Mouse (Mus musculus) cerebellum, adult 18-20 months (tissue): ENCODE results near the gene Cyp4v3.
A peak's percentile ranks its signal among the peaks of the same experiment; 100 is the strongest.

Experiments used
- DNase-seq, 2 experiments: peaks; one replicate each; pipeline ENCODE4 v3.0.0; 2021

Cyp4v3 gene

DNA sequence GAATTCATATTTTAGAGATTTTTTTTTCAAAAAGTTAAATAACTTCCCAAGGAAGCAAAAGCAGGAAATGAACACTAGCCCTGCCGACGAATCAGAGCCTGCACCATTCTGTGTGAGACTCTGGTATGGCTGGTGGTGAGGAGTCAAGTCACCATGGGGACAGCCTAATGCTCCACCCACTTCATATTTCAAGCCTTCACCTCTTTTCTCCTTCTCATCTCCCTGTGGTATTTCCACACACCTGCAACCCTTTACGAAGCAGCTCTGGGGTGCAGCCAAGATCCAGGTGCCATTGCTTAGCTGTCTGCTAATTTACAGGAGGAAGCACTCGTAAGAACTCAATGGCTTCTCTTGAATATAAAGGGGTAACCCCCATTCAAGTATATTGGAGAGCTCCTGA is 22.0 kb downstream of the Cyp4v3 start:
- no peak for DNase-seq

DNA sequence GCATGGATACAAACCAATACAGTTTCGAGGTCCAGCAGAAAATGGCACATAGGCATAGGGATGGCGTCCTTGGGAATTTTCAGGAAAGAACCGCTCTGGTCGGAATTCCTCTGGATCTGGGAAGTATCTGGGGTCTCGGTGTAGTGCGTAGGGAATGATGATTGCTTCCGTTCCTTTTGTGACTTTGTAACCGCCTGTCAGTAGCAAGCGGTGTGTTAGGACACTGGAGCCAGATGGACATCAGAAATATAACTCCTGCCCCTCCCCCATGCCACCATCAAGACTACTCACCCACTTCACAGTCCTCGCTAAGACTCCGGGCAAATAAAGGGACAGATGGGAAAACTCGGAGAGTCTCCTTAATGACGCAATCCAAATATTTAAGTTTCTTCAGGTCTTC is 24.6 kb downstream of the Cyp4v3 start, which contains the start of gene Gm45753:
Gm45753 (minus strand) TSS at position 101 of the 400 bp plus-strand sequence.
- DNase-seq: no peak

DNA sequence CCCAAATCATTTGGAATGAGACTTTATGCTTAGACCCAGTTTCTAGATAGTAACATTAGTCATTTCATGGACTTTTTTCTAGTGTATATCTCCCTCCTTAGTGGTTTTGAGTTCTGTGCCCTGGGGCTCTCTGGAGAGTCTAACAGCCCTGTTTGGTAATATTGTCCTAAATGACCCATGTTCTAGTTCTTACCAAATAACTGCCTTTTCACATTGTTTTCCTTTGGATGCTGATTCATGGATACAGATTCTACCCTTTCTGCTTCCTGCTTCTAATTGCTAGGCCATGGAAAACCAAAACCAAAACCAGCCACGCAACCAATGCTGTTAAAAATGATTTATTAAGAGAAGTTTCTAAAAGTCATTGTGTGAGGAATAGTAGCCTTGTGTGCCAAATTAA is 27.5 kb downstream of the Cyp4v3 start:
- DNase-seq: no peak

DNA sequence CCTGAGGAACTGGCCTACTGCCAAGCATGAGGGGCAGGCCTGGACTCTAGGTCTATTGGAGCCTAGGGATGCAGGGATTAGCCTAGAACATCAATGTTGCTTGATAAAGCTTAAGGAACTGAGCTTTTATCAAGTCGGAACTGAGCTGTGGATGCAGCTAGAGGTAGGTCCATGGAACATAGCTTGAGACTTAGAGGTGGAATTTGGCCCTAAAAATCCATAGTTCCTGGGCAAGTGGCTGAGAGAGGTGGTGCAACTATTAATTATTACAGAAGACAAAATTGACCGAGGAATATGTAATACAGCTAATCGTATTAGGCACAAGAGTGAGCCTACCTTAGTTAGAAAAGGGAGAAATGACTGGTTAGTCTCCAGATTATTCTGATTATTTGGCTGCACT is 28.7 kb downstream of the Cyp4v3 start:
- no peak for DNase-seq

DNA sequence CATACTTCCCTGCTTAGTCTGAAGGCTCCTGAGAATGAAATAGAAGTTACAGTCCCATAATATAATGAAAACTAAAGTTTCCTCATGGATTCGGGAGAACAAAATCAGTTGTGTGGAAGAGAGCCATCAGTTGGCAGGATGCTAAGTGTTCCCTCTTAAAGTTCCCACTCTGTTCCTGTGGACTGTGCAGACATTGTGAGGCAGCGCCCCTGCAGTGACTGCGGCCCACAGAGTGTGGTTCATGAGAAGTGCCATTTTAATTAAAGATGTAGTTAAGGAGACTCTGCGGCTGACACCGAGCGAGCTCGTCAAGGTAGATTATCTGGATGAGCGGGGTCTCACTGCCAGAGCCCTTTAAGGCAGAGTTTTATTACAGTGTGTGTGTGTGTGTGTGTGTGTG is 30.6 kb downstream of the Cyp4v3 start:
- DNase-seq: no peak

DNA sequence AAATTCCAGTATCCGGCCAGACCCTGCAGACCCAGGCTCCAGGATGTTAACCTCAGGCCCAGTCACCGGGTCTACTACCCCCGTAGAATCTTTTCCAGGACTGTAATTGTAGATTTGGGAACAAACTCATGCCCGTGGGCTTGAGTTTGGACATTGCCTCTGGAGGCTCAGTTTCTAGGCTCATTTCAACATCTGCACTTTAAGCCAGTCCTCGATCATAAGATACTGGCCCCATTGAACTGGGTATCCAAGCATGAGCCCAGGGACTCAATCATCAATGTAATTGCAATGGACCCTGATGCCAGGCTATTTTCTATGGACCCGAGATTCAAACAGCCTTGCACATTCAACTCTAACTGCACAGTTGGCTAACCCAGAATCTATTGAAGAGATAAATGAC is 37.7 kb downstream of the Cyp4v3 start:
- DNase-seq: no peak

DNA sequence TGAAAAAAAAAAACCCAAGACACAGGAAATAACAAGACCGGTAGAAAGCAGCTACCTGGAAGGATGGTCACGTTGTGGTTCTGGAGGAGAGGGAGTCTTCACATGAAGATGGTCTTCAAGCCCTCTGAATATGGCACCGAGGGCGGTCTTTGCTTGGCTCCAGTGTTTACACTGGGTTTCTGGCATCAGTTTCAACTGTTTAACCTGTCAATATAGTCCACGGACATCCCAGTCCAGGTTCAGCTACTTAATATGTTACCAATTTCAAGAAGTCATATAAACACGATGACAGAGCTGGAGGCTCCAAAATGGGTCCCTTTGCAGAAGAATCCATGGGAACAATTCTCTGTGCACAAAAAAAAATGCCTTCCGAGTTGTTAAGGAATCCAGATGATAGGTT is 38.3 kb downstream of the Cyp4v3 start, which contains the start of gene Klkb1:
Klkb1 (minus strand) TSS at position 173 of the 400 bp plus-strand sequence.
- no peak for DNase-seq

DNA sequence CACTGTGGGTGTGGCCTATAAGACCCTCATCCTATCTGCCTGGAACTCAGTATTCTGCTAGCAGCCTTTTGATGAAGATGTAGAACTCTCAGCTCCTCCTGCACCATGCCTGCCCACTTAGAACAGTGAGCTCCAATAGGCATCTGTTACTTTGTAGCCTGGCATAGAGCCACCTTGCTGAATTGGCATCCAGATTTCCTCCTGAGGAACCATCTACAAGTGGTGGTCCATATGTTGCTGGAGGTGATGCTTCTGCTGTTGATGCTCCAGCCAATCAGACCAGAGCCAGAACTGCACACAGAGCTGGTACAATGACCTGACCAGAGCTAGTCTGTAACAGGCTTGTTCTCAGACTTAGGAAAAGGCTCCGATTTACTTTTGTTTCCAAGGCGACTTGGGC is 41.2 kb downstream of the Cyp4v3 start:
- peak; percentile 26 to 29 for DNase-seq

DNA sequence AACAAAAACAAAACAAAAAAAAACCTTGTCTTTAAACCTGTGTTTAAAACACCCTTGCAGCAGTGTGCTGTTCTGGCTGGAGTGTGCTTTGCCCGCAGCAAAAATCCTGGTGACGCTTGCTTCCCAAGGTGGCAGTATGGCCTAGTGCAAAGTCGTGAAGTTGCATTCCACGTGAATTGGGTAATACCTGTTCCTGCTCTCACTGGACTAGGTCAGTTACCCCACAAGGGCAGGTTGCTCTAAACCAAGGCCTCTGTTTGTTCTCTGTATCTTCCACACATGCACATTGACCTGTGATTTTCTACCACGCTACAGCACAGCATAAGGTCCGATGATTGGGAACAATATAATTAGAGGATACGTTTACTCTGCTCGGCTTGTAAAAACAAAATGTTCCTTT is 51.4 kb downstream of the Cyp4v3 start:
- DNase-seq: no peak

DNA sequence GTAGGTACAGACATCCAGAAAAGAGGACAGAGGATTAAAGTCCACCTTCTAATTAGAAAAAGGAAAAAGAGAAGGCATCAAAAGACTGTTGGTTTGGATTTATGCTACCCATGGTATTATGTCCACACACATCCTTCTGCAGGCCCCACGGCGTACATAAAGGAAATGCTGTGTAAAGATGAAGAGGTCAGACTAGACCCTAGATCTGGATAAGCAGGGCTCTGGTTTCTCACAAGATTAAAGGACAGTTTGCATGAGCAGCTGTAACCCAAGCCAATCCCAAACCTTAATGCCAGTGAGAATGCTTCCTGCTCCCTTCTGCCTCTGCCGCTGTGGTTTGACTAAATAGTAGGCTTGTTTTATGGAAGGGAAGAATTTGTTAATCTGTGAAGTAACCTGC is 55.6 kb downstream of the Cyp4v3 start:
- DNase-seq: no peak

DNA sequence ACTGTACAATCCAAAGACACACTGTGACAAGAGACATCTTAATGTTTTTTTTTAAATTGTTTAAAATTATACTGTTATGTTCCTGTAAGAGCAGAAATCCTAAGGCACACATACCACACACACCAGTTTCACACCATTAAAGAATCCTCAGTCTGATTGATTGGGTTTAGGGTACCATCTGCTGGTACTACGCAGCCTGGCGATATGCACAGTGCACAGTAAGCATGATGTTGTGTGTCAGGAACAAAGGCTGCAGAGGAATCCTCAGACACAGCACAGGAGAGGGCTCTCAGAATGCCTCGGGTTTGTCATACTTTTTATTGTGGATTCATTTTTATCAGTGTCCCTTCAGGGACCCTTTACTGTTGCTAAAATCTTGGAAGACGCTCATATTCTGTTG is 58.7 kb downstream of the Cyp4v3 start:
- no peak for DNase-seq

DNA sequence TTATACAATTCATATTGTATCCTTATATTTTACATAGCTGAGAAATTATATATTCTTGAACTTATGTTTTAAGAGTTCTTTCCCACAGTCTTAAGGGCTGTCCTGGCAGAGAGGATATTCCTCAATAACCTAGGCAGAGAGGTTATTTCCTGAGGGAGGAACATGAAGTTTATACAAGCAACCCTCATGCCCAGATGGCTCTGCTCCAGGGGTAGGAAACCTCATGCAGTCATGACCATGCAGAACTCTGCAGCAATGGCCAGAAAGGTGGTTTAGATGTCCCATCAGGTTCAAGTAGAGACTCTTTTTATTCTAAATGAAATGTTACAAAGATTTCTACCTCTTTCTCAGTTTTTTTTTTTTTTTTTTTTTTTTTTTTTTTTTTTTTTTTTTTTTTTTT is 64.0 kb downstream of the Cyp4v3 start:
- no peak for DNase-seq

DNA sequence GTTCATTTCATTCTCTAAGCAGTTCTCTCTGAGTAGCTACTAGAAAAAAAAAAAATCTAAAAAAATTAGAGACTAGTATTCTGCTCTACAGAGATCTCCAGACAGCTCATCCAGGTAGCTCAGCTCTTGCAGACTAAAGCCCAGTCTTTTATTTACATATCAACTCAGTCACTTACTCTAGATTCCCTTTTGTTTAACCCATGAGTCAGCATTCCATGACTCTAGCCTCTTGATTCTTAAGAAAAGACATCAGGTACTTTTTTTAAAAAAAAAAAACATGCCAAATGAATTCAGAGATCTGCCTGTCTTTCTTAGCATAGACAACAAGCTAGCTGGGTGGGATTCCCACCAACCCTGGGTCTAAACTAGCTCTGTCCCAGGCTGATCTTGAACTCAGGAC is 64.5 kb downstream of the Cyp4v3 start:
- no peak for DNase-seq

DNA sequence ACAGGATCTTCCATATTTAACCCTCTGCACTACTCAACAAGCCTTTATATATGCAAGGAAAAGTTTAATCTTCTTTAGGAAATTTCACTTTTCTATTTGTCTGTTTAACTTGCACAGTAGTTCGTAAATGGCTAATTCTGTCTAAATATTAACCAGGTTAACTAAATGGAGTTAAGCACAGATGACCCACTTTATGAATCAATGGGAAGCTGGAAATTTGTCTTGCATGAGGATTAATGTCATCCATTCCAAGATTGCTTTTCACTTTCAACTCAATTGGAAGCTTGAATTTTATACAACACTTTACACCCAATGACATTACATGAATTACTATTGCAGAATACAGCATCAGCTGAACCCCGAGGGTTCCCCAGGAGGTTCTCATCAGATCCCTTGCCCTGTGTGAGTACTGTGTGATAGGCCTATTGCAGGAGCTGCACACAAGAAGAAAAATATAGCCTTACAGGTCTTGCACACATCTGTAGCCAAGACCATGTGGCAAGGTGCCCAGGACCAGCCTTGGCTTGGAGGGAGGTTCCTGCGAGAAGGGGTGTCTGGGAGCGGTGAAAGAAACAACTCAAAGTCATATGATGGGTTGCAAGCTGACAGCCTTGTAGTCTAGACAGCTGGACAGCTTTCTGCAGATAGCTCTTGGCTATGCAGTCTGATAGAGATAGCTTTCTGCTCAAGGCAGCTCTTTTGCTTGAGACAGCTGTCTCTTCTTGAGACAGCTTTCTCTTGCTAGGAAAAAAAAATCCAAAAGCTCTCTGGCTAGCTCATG is 65.2 kb downstream of the Cyp4v3 start:
- no peak for DNase-seq

DNA sequence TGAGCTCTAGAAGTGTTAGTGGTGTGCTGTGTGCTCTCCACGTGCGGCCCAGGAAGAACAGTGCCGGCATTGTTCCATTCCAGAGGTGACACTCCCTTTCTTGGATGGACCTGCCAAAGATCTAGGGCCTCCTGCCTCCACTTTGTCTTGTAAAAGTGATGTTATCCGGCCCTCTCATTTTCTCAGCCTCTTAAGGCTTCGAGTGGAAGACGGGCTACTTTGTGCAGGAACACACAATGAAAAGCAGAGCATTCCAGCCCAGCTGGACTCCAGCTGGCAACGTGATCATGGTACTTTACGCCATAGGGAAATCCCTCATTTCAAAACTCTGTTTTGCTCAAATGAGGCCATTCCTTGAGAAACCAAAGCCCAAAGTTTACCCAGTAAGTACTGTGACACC is 66.0 kb downstream of the Cyp4v3 start:
- DNase-seq: no peak

DNA sequence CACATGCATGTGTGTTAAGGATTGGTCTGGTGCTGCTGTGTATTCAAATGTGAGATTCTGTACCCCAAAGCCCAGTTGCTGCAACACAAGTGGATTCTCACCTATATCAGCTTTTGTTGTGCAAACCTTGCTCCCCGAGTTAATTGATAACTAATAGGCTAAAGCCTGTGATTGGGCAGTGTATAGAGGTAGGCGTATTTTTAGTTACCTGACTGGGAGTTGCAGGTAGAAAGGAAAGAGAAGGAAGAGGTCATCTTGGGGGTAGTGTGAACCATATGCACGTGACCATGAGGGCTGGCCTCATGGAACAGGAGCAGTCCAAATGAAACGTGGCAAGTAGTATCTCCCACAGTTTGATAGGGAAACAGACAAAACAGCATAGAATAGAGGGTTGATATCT is 68.1 kb downstream of the Cyp4v3 start:
- DNase-seq: no peak

DNA sequence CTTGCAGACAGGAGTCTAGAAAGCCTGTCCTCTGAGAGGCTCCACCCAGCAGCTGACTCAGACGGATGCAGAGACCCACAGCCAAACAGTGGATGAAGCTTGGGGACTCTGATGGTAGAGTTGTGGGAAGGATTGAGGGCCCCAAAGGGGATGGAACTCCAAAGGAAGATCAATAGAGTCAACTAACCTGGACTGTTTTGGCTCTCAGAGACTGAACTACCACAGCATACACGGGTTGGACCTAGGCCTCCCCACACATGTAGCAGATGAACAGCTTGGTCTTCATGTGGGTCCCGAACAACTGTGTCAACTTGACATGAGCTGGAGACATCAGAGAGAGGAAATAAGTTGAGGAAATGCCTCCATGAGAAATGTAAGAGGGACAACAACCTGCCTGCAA is 70.2 kb downstream of the Cyp4v3 start:
- DNase-seq: no peak

DNA sequence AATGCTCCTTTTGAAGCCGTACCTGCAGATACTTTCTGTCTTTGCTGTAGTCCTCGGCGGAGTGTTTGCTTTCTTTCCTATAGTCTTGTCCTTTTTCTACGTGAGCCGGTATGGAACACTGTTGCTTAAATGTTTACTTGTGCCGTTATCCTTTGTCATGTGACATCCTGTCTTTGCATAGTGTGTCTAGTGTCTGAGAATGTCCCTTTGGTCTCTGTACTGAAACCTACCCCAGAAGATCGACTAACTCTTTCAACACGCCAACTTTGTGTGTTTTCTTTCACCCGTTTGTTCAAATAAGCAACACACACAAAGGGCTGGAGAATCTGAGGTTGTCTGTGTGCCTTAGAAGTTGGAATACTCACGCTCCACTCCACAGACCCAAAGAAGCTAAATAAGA is 71.1 kb downstream of the Cyp4v3 start, which contains the start of gene F11:
F11 (minus strand) TSS at position 112 of the 400 bp plus-strand sequence.
- DNase-seq: no peak

DNA sequence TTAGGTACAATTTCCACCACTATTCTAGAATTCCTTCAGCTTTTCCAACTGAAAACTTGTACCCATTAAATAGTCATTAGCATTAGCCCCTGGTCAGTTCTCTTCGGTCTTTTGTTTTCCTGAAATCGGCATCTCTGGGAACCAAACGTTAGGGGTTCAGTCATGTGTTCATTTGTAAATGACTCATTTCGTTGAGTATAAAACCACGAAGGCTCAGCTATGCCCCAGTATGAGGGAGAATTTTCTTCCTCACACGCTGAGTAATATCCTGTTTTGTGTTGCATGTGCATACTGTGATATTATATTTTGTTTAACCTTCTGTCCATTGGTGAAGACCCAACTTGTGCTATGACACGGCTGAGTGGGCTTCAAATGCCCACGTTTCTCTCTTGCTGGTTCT is 74.6 kb downstream of the Cyp4v3 start:
- no peak for DNase-seq

DNA sequence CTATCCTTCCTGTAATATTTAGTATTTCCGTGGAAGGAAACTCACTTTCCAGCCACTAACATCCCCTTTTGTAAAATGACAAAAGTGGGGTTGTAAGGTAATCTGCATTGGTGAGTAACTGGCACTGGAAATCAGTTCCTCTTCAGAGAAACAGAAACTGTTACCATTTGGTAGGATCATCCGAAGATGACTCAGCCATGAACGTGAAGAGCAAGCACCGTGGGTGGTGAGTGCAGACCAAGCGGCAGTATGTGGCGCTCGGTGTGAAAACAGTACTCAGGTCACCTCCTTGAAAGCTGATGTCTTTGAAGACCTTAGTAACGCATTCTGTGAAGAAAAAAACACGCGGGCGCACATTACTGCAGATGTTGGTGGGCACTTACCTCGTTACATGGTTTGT is 78.0 kb downstream of the Cyp4v3 start:
- no peak for DNase-seq
